Mouse (Mus musculus) liver, postnatal 0 days (tissue): Measurements from ENCODE around the gene Tomm34.

ENCODE experiments used
- CTCF ChIP-seq: sonication (generic); IDR thresholded peaks from 2 replicates; pipeline ENCODE4 v1.5.1; 2016; ENCODE audit warnings: antibody characterized with exemption, low read depth
- EP300 ChIP-seq: IDR thresholded peaks from 2 replicates; pipeline ENCODE4 v1.6.1; 2016; ENCODE audit warnings: antibody characterized with exemption, low read depth, mild to moderate bottlenecking

DNA sequence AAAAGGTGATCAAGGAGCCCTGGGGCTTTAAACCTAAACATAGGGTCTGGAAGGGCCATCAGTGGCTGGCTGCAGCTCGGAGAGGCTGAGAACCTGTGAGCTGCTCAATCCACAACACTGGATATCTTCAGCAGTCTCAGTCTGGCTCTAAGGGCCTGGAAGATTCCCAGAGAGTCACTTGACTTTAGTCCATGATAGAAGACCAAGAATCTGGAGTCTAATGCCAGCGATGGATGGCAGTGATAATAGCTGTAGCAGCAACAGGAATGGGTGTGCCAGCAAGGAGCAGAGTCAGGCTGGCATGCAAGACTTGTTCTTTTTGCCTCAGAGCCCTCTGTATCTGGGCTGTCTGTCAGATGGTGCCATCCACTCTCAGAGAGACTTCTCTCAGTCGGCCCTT, 31.4 kb upstream of the Tomm34 start:
- TF ChIP-seq CTCF (no peak), EP300 (no peak)
